Mouse (Mus musculus) lung, adult 2 months (tissue): ENCODE data around the gene Nfatc2.

Source experiments
- CTCF ChIP-seq: fragments of 200-500 bp; IDR thresholded peaks from 2 replicates; pipeline ENCODE4 v1.5.1; 2011; ENCODE audit warnings: mild to moderate bottlenecking, low read length, control low read depth; ENCODE audit not compliant: insufficient read depth
- POLR2A ChIP-seq: fragments of 200-500 bp; IDR thresholded peaks from 2 replicates; pipeline ENCODE4 v1.6.1; 2011; ENCODE audit warnings: low read depth, mild to moderate bottlenecking, control low read depth, low read length, borderline replicate concordance; ENCODE audit errors: extremely low read depth

GRCm38 (mm10) chr2:168578132-168578531, 23.3 kb downstream of the Nfatc2 start:
- TF ChIP-seq CTCF (no peak), POLR2A (no peak)
